Mouse (Mus musculus) adrenal gland, adult 2 months (tissue): ENCODE results near the gene Pou2f2. TPM values are rescaled to one million over a fixed set of nuclear protein-coding genes. Genes with fewer than 3 reads are reported as not detected.
A peak's percentile ranks its signal among the peaks of the same experiment; 100 is the strongest.
"Not testable (repeated sequence)": the region's sequence is repeated elsewhere in the genome, so short reads cannot be mapped to it uniquely, and the experiment has no call there.

Experiments used
- DNase-seq: peaks from one replicate; pipeline ENCODE4 v3.0.0; 2021
- microRNA-seq, 2 experiments: library from miRNA; unstranded; fragments of <30 nt; microRNA quantifications; one replicate each; pipeline ENCODE4 v1.2.0; 2021
- polyA plus RNA-seq: library from polyadenylated mRNA; depleted of rRNA; stranded (reverse); fragments of >200 nt; gene quantifications from 2 replicates; pipeline ENCODE4 v1.2.3, GENCODE M21; 2012; rRNA removed
- total RNA-seq, 2 experiments: library from RNA; stranded (reverse); gene quantifications; 2 replicates each; pipeline ENCODE4 v1.2.3; 2021

Pou2f2 gene
- total and polyA plus RNA-seq, 3 experiments: 0.46 to 2.7 (median 0.90) TPM

DNA sequence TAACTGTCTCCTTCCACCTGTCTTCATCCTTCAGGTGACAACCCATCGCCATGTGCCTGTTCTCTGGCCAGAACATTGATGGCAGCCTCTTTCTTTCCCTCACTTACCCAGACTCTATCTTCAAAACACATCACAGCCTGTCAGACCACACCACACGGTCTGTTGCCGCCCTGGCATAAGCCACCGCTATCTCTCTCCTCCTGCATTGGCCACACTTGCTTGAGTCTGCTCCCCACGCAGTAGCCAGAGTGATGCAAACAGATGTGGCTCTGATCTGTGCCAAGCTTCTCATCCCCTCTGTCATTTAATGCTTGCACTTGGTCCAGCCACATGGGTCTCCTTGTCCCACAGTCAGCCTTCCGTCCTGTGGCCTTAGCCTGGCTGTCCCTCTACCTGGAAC, 116.2 kb downstream of the Pou2f2 start:
- no peak for DNase-seq

DNA sequence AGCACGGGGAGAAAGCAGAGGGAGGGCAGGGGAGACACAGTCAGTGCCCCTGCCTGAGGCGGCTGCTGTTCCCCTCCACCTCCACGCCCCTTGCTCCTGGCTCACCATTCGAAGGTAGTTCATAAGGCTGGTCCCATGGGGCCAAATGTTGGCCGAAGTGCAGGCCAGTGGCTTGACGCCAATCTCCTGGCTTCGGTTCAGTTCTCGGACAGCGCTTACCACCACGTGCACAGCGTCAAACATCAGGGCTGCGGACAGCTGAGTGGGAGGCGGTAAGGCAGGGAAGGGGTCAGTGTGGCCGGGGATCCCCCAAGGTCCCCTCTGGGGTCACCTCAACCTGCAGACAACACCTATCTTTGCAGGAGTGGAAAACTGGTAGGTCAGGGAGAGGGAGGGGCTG, 120.7 kb downstream of the Pou2f2 start:
- DNase-seq: peak; percentile 54

DNA sequence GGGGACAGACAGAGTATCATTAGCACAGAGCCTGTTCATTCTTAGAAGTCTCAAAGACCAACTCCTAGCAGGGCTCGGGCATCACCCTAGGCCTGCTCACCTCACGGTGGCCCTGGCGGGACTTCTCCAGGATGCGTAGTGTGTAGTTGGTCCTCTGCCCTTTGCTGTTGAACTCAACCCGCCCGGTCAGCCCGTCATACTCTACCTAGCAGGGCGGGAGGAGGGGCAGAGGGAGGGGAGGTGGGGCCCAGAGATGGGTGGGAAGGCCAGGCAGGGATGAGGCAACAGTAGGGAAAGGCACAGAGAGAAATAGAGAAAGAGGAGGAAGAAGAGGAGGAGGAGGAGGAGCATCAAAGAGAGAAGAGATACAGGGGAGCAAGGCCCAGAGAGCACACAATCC, 121.1 kb downstream of the Pou2f2 start:
- DNase-seq: no peak

DNA sequence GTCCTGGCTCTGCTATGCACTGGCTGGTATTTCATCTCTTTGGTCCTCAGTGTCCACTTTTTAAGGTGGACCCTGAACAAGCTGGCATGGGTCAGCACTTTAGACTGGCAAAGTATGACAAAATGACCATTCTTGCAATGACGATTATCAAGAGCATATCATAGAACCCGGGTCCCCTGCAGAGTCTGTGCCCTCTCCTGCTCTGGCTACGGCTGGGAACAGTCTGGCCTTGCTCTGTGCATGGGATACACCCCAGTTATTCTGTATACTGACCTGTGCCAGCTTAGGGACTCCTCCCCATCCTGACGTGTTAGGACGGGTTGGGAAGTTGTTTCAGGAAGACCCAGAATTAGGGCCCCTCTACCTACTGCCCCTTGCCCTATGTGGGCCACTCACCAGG, 121.6 kb downstream of the Pou2f2 start:
- no peak for DNase-seq

DNA sequence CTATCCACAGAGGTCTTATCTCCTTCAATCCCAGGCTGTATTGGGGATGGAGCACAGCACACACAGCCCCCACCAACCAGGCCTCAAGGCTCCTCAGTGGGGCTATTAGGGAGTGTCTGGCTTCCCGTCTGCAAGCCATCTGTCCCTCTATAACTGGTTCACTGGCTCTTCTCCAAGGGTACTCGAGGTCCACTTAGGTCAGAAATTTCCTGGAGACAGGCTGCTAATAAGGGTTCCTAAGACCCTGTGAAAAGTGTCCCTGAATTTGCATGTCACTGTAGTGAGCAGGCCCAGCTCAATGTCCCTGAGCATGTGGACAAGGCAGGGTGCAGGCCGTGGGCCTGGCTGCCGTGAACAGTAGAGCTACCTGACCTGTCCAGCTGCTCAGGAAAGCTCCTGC, 122.6 kb downstream of the Pou2f2 start:
- DNase-seq: no peak

DNA sequence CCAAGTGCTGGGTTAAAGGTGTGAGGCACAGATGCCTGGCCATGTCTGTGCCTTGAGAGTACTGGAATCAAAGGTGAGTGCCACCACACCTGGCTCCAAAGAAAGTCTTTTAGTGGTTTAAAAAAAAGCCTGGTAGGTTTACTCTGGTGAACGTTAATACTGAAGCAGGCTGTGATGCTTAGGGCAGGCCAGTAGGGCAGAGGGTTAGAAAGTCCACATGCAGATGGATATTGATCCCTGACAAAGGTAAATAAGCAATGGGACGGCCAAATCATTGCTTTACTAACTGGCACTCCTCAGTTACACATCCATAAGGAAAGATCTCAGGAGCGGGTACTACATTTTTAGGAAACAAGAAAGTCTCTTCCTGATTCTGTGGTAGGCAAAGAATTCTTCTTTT, 126.9 kb downstream of the Pou2f2 start:
- no peak for DNase-seq

DNA sequence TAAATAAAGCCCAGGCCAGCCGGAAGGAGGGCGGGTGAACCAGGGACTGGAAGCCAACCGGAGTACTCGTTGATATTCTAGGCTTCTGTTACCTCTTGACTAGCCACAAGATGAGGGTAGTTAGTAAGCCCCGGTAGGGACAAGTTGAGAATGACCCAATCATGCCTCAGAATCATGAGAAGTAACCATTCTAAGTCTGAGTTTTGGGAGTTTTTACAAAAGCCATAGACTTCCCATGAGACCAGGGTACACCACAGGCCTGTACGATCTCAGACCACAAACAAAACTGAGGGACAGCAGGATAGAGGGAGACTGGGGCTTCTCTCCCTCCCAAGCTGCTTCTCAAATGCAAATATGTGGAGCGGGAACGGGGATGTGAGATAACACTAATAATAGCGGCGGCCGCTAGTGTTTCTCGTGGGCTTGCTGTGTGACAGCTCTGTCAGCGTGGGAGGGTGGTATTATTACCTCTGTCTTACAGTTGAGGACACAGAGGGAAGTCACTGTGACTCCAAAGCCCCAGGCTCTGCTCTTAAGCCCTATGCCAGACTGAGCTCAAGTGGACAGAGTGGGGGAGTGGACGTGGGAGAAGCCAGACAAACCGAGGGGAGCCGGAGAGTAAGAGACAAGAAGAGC, 130.1 kb downstream of the Pou2f2 start:
- DNase-seq: no peak

DNA sequence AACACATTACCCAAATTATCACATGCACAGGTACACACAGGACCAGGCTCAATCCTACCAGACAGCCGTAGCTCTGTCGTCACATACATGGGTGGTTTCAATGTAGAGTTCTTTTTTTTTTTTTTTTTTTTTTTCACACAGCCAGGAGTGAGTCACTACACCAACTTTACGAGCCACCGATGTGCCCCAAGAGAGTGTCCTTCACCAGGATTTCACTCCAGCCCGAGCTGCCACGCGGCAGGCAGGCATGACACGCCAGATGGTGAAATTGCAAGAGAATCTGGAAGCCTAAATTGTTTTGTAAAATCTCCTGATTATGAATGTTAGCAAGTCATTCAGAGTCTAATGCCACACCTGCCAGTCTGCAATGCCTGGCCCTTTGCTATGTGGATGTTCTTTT, 132.2 kb downstream of the Pou2f2 start:
- DNase-seq: peak; percentile 80

DNA sequence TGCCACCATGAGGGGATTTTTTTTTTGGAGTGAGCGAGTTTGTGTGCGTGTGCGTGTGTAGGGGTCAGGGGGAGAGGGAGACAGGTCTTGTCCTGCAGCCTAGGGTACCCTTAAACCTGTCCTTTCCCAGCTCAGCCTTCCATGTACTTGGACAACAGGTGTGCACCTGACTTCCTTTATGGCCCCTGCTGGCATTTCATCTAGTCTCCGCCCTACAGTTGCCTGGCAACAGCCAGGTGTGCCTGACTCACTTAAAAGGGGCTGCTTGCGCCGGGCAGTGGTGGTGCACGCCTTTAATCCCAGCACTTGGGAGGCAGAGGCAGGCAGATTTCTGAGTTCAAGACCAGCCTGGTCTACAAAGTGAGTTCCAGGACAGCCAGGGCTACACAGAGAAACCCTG, 134.9 kb downstream of the Pou2f2 start:
- DNase-seq: not testable (repeated sequence)

DNA sequence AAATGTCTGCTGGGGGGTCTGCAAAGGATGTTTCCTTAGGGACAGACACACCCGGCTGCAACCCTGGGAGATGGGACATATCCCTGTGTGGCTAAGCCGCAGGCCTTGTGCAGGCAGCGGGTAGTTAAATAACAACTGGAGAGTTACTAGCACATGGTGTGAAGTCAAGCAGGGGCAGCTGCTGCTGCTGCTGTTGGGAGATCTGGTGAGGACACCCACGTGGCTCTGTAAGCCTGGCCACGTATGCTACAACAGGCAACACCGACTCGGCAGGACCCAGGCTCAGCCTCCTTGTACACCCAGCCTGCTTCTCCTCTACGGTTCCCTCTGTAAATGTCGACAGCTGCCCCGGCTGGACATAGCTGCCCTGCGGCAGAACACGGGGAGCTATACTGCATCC, 137.6 kb downstream of the Pou2f2 start:
- DNase-seq: no peak

Small RNA genes lying within 50 kb of the gene (microRNA-seq; reads per million reads assigned to microRNA genes)
- gene Mir6537: 0 reads per million in 2 experiments
- 0 to 0.83 reads per million in 2 experiments for gene Mir7048

Other genes starting within 250 kb of the Pou2f2 start
- gene Gm4881, start 235.2 kb downstream of the Pou2f2 start, total RNA-seq: not detected
- gene Gm4881, start 235.2 kb downstream of the Pou2f2 start, polyA plus RNA-seq: not detected in 2 replicates
- gene Rabac1, start 207.0 kb downstream of the Pou2f2 start, total RNA-seq: 100 to 1,000 TPM; 251 to 383 TPM
- gene Rabac1, start 207.0 kb downstream of the Pou2f2 start, polyA plus RNA-seq: 735 and 788 TPM in 2 replicates
- gene Atp1a3, start 173.8 kb downstream of the Pou2f2 start, total RNA-seq: 100 to 1,000 TPM in 1 of 2 experiments, 10 to 100 TPM in 1; 59.1 to 147 TPM
- gene Atp1a3, start 173.8 kb downstream of the Pou2f2 start, polyA plus RNA-seq: 115 and 153 TPM in 2 replicates
- gene Grik5, start 107.4 kb downstream of the Pou2f2 start, total RNA-seq: 10 to 100 TPM; 14.5 to 18.5 TPM
- gene Grik5, start 107.4 kb downstream of the Pou2f2 start, polyA plus RNA-seq: 54.9 and 71.3 TPM in 2 replicates
- 10 to 100 TPM; 21.3 to 21.9 TPM for gene Zfp574, start 107.2 kb downstream of the Pou2f2 start, total RNA-seq
- 60.8 and 61.2 TPM in 2 replicates for gene Zfp574, start 107.2 kb downstream of the Pou2f2 start, polyA plus RNA-seq
- gene Dedd2, start 40.9 kb upstream of the Pou2f2 start, total RNA-seq: 10 to 100 TPM; 15.6 to 17.9 TPM
- 36.3 and 39.5 TPM in 2 replicates for gene Dedd2, start 40.9 kb upstream of the Pou2f2 start, polyA plus RNA-seq
- gene Zfp526, start 41.7 kb upstream of the Pou2f2 start, total RNA-seq: 10 to 100 TPM in 1 of 2 experiments, 1 to 10 TPM in 1; 9.9 to 10.4 TPM
- gene Zfp526, start 41.7 kb upstream of the Pou2f2 start, polyA plus RNA-seq: 16.3 and 19.9 TPM in 2 replicates
- 100 to 1,000 TPM in 1 of 2 experiments, 10 to 100 TPM in 1; 98.9 to 107 TPM for gene Gsk3a, start 58.1 kb upstream of the Pou2f2 start, total RNA-seq
- 121 and 150 TPM in 2 replicates for gene Gsk3a, start 58.1 kb upstream of the Pou2f2 start, polyA plus RNA-seq
- 10 to 100 TPM; 16.5 to 26.6 TPM for gene Erf, start 71.0 kb upstream of the Pou2f2 start, total RNA-seq
- 50.4 and 52.8 TPM in 2 replicates for gene Erf, start 71.0 kb upstream of the Pou2f2 start, polyA plus RNA-seq
- 100 to 1,000 TPM; 102 to 108 TPM for gene Cic, start 88.0 kb upstream of the Pou2f2 start, total RNA-seq
- 111 and 123 TPM in 2 replicates for gene Cic, start 88.0 kb upstream of the Pou2f2 start, polyA plus RNA-seq
- 10 to 100 TPM; 33.4 to 33.8 TPM for gene Pafah1b3, start 118.3 kb upstream of the Pou2f2 start, total RNA-seq
- 29.4 and 35.9 TPM in 2 replicates for gene Pafah1b3, start 118.3 kb upstream of the Pou2f2 start, polyA plus RNA-seq
- gene Prr19, start 121.7 kb upstream of the Pou2f2 start, total RNA-seq: not detected
- not detected in 2 replicates for gene Prr19, start 121.7 kb upstream of the Pou2f2 start, polyA plus RNA-seq
- 1 to 10 TPM; 1.9 to 2.2 TPM for gene Tmem145, start 126.4 kb upstream of the Pou2f2 start, total RNA-seq
- gene Tmem145, start 126.4 kb upstream of the Pou2f2 start, polyA plus RNA-seq: 8.3 and 9.3 TPM in 2 replicates
- gene Megf8, start 137.4 kb upstream of the Pou2f2 start, total RNA-seq: 10 to 100 TPM; 37.1 to 41.5 TPM
- 102 and 106 TPM in 2 replicates for gene Megf8, start 137.4 kb upstream of the Pou2f2 start, polyA plus RNA-seq
- not detected for gene Cnfn, start 190.0 kb upstream of the Pou2f2 start, total RNA-seq
- 1.8 TPM in 1 of 2 replicates, not detected in the other for gene Cnfn, start 190.0 kb upstream of the Pou2f2 start, polyA plus RNA-seq
- gene Lipe, start 219.0 kb upstream of the Pou2f2 start, total RNA-seq: 100 to 1,000 TPM; 372 to 462 TPM
- gene Lipe, start 219.0 kb upstream of the Pou2f2 start, polyA plus RNA-seq: 471 and 632 TPM in 2 replicates
- not detected for gene Cxcl17, start 233.2 kb upstream of the Pou2f2 start, total RNA-seq
- not detected in 2 replicates for gene Cxcl17, start 233.2 kb upstream of the Pou2f2 start, polyA plus RNA-seq